Mouse (Mus musculus) erythroblast, embryonic 14.5 days (primary cell): ENCODE measurements at regions not wholly inside any gene's neighbourhood (a gene's known extent, or its start where the extent isn't known, plus 50 kb on each side); places are given as distances from the start of the nearest gene placed in this dataset.

ENCODE experiments used
- GATA1 ChIP-seq: IDR thresholded peaks from 2 replicates; pipeline ENCODE4 v1.6.1; 2012; ENCODE audit warnings: low read length, inconsistent platforms, mixed read lengths
- TAL1 ChIP-seq: IDR thresholded peaks from 3 replicates; pipeline ENCODE4 v1.6.1; 2012; ENCODE audit warnings: low read length, inconsistent platforms, mixed read lengths

- no peak for TF ChIP-seq GATA1
- TF ChIP-seq TAL1 = no peak
These were observed 170.0 kb downstream of the Cd47 start for GRCm38 (mm10) chr16:49970297-49970804.
